Mouse (Mus musculus): ENCODE measurements around the gene Olfr389. TPM values are rescaled to one million over a fixed set of nuclear protein-coding genes. Genes with fewer than 3 reads are reported as not detected.

The Olfr389 gene
- not detected in 2 replicates for polyA plus RNA-seq (2015; fragmentation: Nextera tagmentation; extraction: Ambion mirVana)

GRCm38 (mm10) chr11:73780613-73781012 is at the start of gene Olfr389:
Gene Olfr389, minus strand, starts transcription at chr11:73780713.
- no peaks in the 10 kb centered on the region for H3K4me1 ChIP-seq (ENCODE audit: control insufficient read depth, insufficient read depth, low read length)
- H3K4me2 ChIP-seq (ENCODE audit: low read depth, low read length) = no peak within 1 kb of the TSS
- no peaks in the 10 kb centered on the region for H3K27me3 ChIP-seq (ENCODE audit: control insufficient read depth, insufficient read depth, low read length)
- ATAC-seq (ENCODE audit: insufficient read depth, low FRiP score) = no peak
- H3K9ac ChIP-seq (ENCODE audit: low read length) = no peak within 1 kb of the TSS
- no peaks in the 10 kb centered on the region for H3K9me3 ChIP-seq (replicated peaks; ENCODE audit: control insufficient read depth, low read length)
- no peak within 1 kb of the TSS for H3K27ac ChIP-seq (ENCODE audit: low read length)
- no peaks in the 10 kb centered on the region for H3K36me3 ChIP-seq (ENCODE audit: control insufficient read depth, insufficient read depth, low read length)
- H3K4me3 ChIP-seq (replicated peaks; ENCODE audit: low read length) = no peak within 1 kb of the TSS
- 87% methylated on average over 1 of the region's 1 CpGs for WGBS

- no peak for ATAC-seq (ENCODE audit: insufficient read depth, low FRiP score)
- no peak within 1 kb of the TSS for H3K4me3 ChIP-seq (replicated peaks; ENCODE audit: low read length)
- H3K9ac ChIP-seq (ENCODE audit: low read length) = no peak within 1 kb of the TSS
- no peak within 1 kb of the TSS for H3K27ac ChIP-seq (ENCODE audit: low read length)
- H3K4me2 ChIP-seq (ENCODE audit: low read depth, low read length) = no peak within 1 kb of the TSS
- no peaks in the 10 kb centered on the region for H3K9me3 ChIP-seq (replicated peaks; ENCODE audit: control insufficient read depth, low read length)
- H3K27me3 ChIP-seq (ENCODE audit: control insufficient read depth, insufficient read depth, low read length) = no peaks in the 10 kb centered on the region
- WGBS = 87% methylated on average over 1 of the region's 1 CpGs
- no peaks in the 10 kb centered on the region for H3K4me1 ChIP-seq (ENCODE audit: control insufficient read depth, insufficient read depth, low read length)
- no peaks in the 10 kb centered on the region for H3K36me3 ChIP-seq (ENCODE audit: control insufficient read depth, insufficient read depth, low read length)
Observed at GRCm38 (mm10) chr11:73816949-73817348, 36.4 kb upstream of the Olfr389 start, which contains the start of gene Olfr392. Gene Olfr392, minus strand, starts transcription at chr11:73817049.

- Histone ChIP-seq H3K9me3 (replicated peaks; ENCODE audit: control insufficient read depth, low read length) (no peaks in the 10 kb centered on the region), H3K36me3 (ENCODE audit: control insufficient read depth, insufficient read depth, low read length) (no peaks in the 10 kb centered on the region), H3K4me3 (replicated peaks; ENCODE audit: low read length) (no peak within 1 kb of the TSS), H3K9ac (ENCODE audit: low read length) (no peak within 1 kb of the TSS), H3K27me3 (ENCODE audit: control insufficient read depth, insufficient read depth, low read length) (no peaks in the 10 kb centered on the region), H3K4me2 (ENCODE audit: low read depth, low read length) (no peak within 1 kb of the TSS), H3K27ac (ENCODE audit: low read length) (no peak within 1 kb of the TSS), H3K4me1 (ENCODE audit: control insufficient read depth, insufficient read depth, low read length) (no peaks in the 10 kb centered on the region)
- 24% methylated on average over 1 of the region's 1 CpGs for WGBS
- no peak for ATAC-seq (ENCODE audit: insufficient read depth, low FRiP score)
Observed at GRCm38 (mm10) chr11:73802952-73803351, 22.4 kb upstream of the Olfr389 start, which contains the start of gene Olfr391-ps. Gene Olfr391-ps, minus strand, starts transcription at chr11:73803052.

- 55% methylated on average over 1 of the region's 1 CpGs for WGBS
- Histone ChIP-seq H3K4me3 (replicated peaks; ENCODE audit: low read length) (no peak within 1 kb of the TSS), H3K27ac (ENCODE audit: low read length) (no peak within 1 kb of the TSS)
Observed at GRCm38 (mm10) chr11:73782664-73783063, 2.2 kb upstream of the Olfr389 start, which contains the start of gene Olfr390. Gene Olfr390, plus strand, starts transcription at chr11:73782964.

GRCm38 (mm10) chr11:73759115-73759514 is 21.4 kb downstream of the Olfr389 start:
- H3K4me1 ChIP-seq (ENCODE audit: control insufficient read depth, insufficient read depth, low read length) = no peaks in the 10 kb centered on the region
- H3K9me3 ChIP-seq (replicated peaks; ENCODE audit: control insufficient read depth, low read length) = no peaks in the 10 kb centered on the region
- no peak overlapping the region for H3K9ac ChIP-seq (ENCODE audit: low read length)
- H3K27ac ChIP-seq (ENCODE audit: low read length) = no peak overlapping the region
- H3K4me3 ChIP-seq (replicated peaks; ENCODE audit: low read length) = no peak overlapping the region
- H3K36me3 ChIP-seq (ENCODE audit: control insufficient read depth, insufficient read depth, low read length) = no peaks in the 10 kb centered on the region
- H3K27me3 ChIP-seq (ENCODE audit: control insufficient read depth, insufficient read depth, low read length) = no peaks in the 10 kb centered on the region
- ATAC-seq (ENCODE audit: insufficient read depth, low FRiP score) = no peak
- no peak overlapping the region for H3K4me2 ChIP-seq (ENCODE audit: low read depth, low read length)

More at GRCm38 (mm10) chr11:73782664-73783063, 2.2 kb upstream of the Olfr389 start, which contains the start of gene Olfr390:
- H3K9ac ChIP-seq (ENCODE audit: low read length) = no peak within 1 kb of the TSS
- no peak within 1 kb of the TSS for H3K4me2 ChIP-seq (ENCODE audit: low read depth, low read length)
- H3K9me3 ChIP-seq (replicated peaks; ENCODE audit: control insufficient read depth, low read length) = no peaks in the 10 kb centered on the region
- ATAC-seq (ENCODE audit: insufficient read depth, low FRiP score) = no peak
- no peaks in the 10 kb centered on the region for H3K4me1 ChIP-seq (ENCODE audit: control insufficient read depth, insufficient read depth, low read length)
- H3K27me3 ChIP-seq (ENCODE audit: control insufficient read depth, insufficient read depth, low read length) = no peaks in the 10 kb centered on the region
- no peaks in the 10 kb centered on the region for H3K36me3 ChIP-seq (ENCODE audit: control insufficient read depth, insufficient read depth, low read length)

Other genes starting within 250 kb of the Olfr389 start
- gene Olfr385, start 187.7 kb downstream of the Olfr389 start, polyA plus RNA-seq (2015; fragmentation: Nextera tagmentation; extraction: Ambion mirVana) = not detected in 2 replicates
- gene Olfr384, start 182.1 kb downstream of the Olfr389 start, polyA plus RNA-seq (2015; fragmentation: Nextera tagmentation; extraction: Ambion mirVana) = not detected in 2 replicates
- gene Zfp735, start 91.9 kb downstream of the Olfr389 start, polyA plus RNA-seq (2015; fragmentation: Nextera tagmentation; extraction: Ambion mirVana) = not detected in 2 replicates
- not detected in 2 replicates for gene Olfr390, start 2.3 kb upstream of the Olfr389 start, polyA plus RNA-seq (2015; fragmentation: Nextera tagmentation; extraction: Ambion mirVana)
- gene Olfr391-ps, start 22.3 kb upstream of the Olfr389 start, polyA plus RNA-seq (2015; fragmentation: Nextera tagmentation; extraction: Ambion mirVana) = not detected in 2 replicates
- not detected in 2 replicates for gene Olfr392, start 36.3 kb upstream of the Olfr389 start, polyA plus RNA-seq (2015; fragmentation: Nextera tagmentation; extraction: Ambion mirVana)
- not detected in 2 replicates for gene Olfr393, start 70.7 kb upstream of the Olfr389 start, polyA plus RNA-seq (2015; fragmentation: Nextera tagmentation; extraction: Ambion mirVana)
- gene Olfr394, start 110.1 kb upstream of the Olfr389 start, polyA plus RNA-seq (2015; fragmentation: Nextera tagmentation; extraction: Ambion mirVana) = not detected in 2 replicates
- gene Olfr395, start 128.6 kb upstream of the Olfr389 start, polyA plus RNA-seq (2015; fragmentation: Nextera tagmentation; extraction: Ambion mirVana) = not detected in 2 replicates
- gene Olfr23, start 156.0 kb upstream of the Olfr389 start, polyA plus RNA-seq (2015; fragmentation: Nextera tagmentation; extraction: Ambion mirVana) = not detected in 2 replicates
- not detected in 2 replicates for gene Olfr397, start 180.1 kb upstream of the Olfr389 start, polyA plus RNA-seq (2015; fragmentation: Nextera tagmentation; extraction: Ambion mirVana)
- gene Olfr398, start 209.7 kb upstream of the Olfr389 start, polyA plus RNA-seq (2015; fragmentation: Nextera tagmentation; extraction: Ambion mirVana) = not detected in 2 replicates

Measured in stomach, embryonic 16.5 days (tissue).